Mouse (Mus musculus) MEL (cell line): ENCODE results near the gene Hoxb5. TPM values are rescaled to one million over a fixed set of nuclear protein-coding genes. Genes with fewer than 3 reads are reported as not detected.

Source experiments
- DNase-seq: peaks from one replicate; pipeline ENCODE4 v3.0.0; 2011; ENCODE audit warnings: low read depth, low spot score
- H3K27ac ChIP-seq: 2 replicates; pipeline ENCODE4 v1.5.1; 2012; ENCODE audit warnings: low read depth, mild to moderate bottlenecking, control low read depth, low read length, moderate library complexity; ENCODE audit not compliant: control insufficient read depth
- H3K27me3 ChIP-seq, 2 experiments: fragments of 150-350 bp in 1 of 2; sonication (generic) in 1 of 2; 2 replicates each; pipeline ENCODE4 v1.6.1; 2012; ENCODE audit warnings: low read length in 2 of 2, mild to moderate bottlenecking in 2 of 2, improper control_type of control experiment in 1 of 2, moderate library complexity in 1 of 2; ENCODE audit not compliant: insufficient read depth in 2 of 2, control insufficient read depth in 1 of 2
- H3K36me3 ChIP-seq, 2 experiments: 2 replicates each; pipeline ENCODE4 v1.6.1; 2012 to 2014; ENCODE audit warnings: low read length in 2 of 2, improper control_type of control experiment in 1 of 2, inconsistent platforms in 1 of 2, mild to moderate bottlenecking in 1 of 2; ENCODE audit not compliant: insufficient read depth in 2 of 2, control insufficient read depth in 1 of 2
- H3K4me1 ChIP-seq, 2 experiments: fragments of 150-350 bp in 1 of 2; sonication (generic) in 1 of 2; 2 replicates each; pipeline ENCODE4 v1.6.1; 2012; ENCODE audit warnings: low read length in 2 of 2, improper control_type of control experiment in 1 of 2, mild to moderate bottlenecking in 1 of 2; ENCODE audit not compliant: insufficient read depth in 2 of 2, control insufficient read depth in 1 of 2
- H3K4me3 ChIP-seq, 2 experiments: fragments of 150-350 bp in 1 of 2; sonication (generic) in 1 of 2; 2 replicates each; pipeline ENCODE4 v1.5.1; 2012; ENCODE audit warnings: low read depth in 2 of 2, low read length in 2 of 2, mild to moderate bottlenecking in 2 of 2, moderate library complexity in 2 of 2, control low read depth in 1 of 2, improper control_type of control experiment in 1 of 2; ENCODE audit not compliant: control insufficient read depth in 1 of 2, insufficient read depth in 1 of 2
- H3K79me2 ChIP-seq: 2 replicates; pipeline ENCODE4 v1.6.1; 2012; ENCODE audit warnings: mild to moderate bottlenecking, low read length, moderate library complexity; ENCODE audit not compliant: control insufficient read depth, poor library complexity, insufficient read depth
- H3K9ac ChIP-seq: 2 replicates; pipeline ENCODE4 v1.6.1; 2012; ENCODE audit warnings: low read depth, mild to moderate bottlenecking, control low read depth, low read length, moderate library complexity; ENCODE audit not compliant: control insufficient read depth, poor library complexity, severe bottlenecking
- H3K9me3 ChIP-seq: fragments of 150-350 bp; sonication (generic); replicated peaks from 2 replicates; pipeline ENCODE4 v1.6.1; 2012; ENCODE audit warnings: mild to moderate bottlenecking, low read length, improper control_type of control experiment, moderate library complexity; ENCODE audit not compliant: insufficient read depth
- E2F4 ChIP-seq: IDR thresholded peaks from 2 replicates; pipeline ENCODE4 v1.6.1; 2011; ENCODE audit warnings: low read depth, low read length, improper control_type of control experiment, borderline replicate concordance
- ELF1 ChIP-seq: IDR thresholded peaks from 2 replicates; pipeline ENCODE4 v1.6.1; 2014; ENCODE audit warnings: low read depth, mild to moderate bottlenecking, inconsistent platforms, low read length, improper control_type of control experiment, moderate library complexity
- EP300 ChIP-seq, 2 experiments: IDR thresholded peaks; 2 replicates each; pipeline ENCODE4 v1.6.1; 2011; ENCODE audit warnings: improper control_type of control experiment in 2 of 2, low read length in 2 of 2, low read depth in 1 of 2, mild to moderate bottlenecking in 1 of 2
- ETS1 ChIP-seq: IDR thresholded peaks from 2 replicates; pipeline ENCODE4 v1.6.1; 2012; ENCODE audit warnings: low read depth, mild to moderate bottlenecking, inconsistent platforms, low read length, improper control_type of control experiment, moderate library complexity
- HCFC1 ChIP-seq: IDR thresholded peaks from 2 replicates; pipeline ENCODE4 v1.6.1; 2012; ENCODE audit warnings: low read depth, mild to moderate bottlenecking, inconsistent platforms, low read length, improper control_type of control experiment, moderate library complexity
- JUND ChIP-seq: IDR thresholded peaks from 2 replicates; pipeline ENCODE4 v1.6.1; 2011; ENCODE audit warnings: low read depth, mild to moderate bottlenecking, improper control_type of control experiment, low read length
- KAT2A ChIP-seq: conservative IDR thresholded peaks from 2 replicates; pipeline ENCODE4 v1.6.1; 2012; ENCODE audit warnings: low read depth, low read length, improper control_type of control experiment, inconsistent platforms
- MEF2A ChIP-seq: IDR thresholded peaks from 2 replicates; pipeline ENCODE4 v1.6.1; 2014; ENCODE audit warnings: low read depth, mild to moderate bottlenecking, inconsistent platforms, low read length, improper control_type of control experiment; ENCODE audit not compliant: poor library complexity, insufficient replicate concordance, severe bottlenecking; ENCODE audit errors: extremely low read depth
- MXI1 ChIP-seq: IDR thresholded peaks from 2 replicates; pipeline ENCODE4 v1.6.1; 2011; ENCODE audit warnings: mild to moderate bottlenecking, low read depth, low read length, improper control_type of control experiment
- NELFE ChIP-seq: IDR thresholded peaks from 2 replicates; pipeline ENCODE4 v1.6.1; 2011; ENCODE audit warnings: low read depth, low read length, improper control_type of control experiment
- POLR2AphosphoS5 ChIP-seq: IDR thresholded peaks from 2 replicates; pipeline ENCODE4 v1.6.1; 2012; ENCODE audit warnings: low read depth, borderline replicate concordance, mild to moderate bottlenecking, inconsistent platforms, low read length, moderate library complexity, mixed read lengths
- RCOR1 ChIP-seq: IDR thresholded peaks from 2 replicates; pipeline ENCODE4 v1.6.1; 2012; ENCODE audit warnings: low read depth, mild to moderate bottlenecking, inconsistent platforms, low read length, improper control_type of control experiment
- SMC3 ChIP-seq: IDR thresholded peaks from 2 replicates; pipeline ENCODE4 v1.6.1; 2011; ENCODE audit warnings: low read depth, low read length, improper control_type of control experiment
- TBP ChIP-seq: IDR thresholded peaks from 2 replicates; pipeline ENCODE4 v1.8.0; 2011; ENCODE audit warnings: low read depth, low read length, improper control_type of control experiment
- TCF12 ChIP-seq: IDR thresholded peaks from 2 replicates; pipeline ENCODE4 v1.6.1; 2014; ENCODE audit warnings: low read depth, mild to moderate bottlenecking, inconsistent platforms, low read length, improper control_type of control experiment, moderate library complexity
- UBTF ChIP-seq: IDR thresholded peaks from 2 replicates; pipeline ENCODE4 v1.6.1; 2012; ENCODE audit warnings: low read depth, mild to moderate bottlenecking, inconsistent platforms, low read length, improper control_type of control experiment, moderate library complexity, borderline replicate concordance; ENCODE audit not compliant: insufficient read depth
- ZMIZ1 ChIP-seq: IDR thresholded peaks from 2 replicates; pipeline ENCODE4 v1.6.1; 2012; ENCODE audit warnings: low read depth, mild to moderate bottlenecking, inconsistent platforms, low read length, improper control_type of control experiment, moderate library complexity
- polyA plus RNA-seq, 2 experiments: library from polyadenylated mRNA; stranded (reverse) in 1 of 2; unstranded in 1 of 2; fragments of >175 nt in 1 of 2; fragments of >200 nt in 1 of 2; gene quantifications; 2 replicates each; pipeline versions ENCODE4 v1.2.1 to v1.2.4; 2012; ENCODE audit warnings: low replicate concordance in 2 of 2, low read depth in 1 of 2; ENCODE audit not compliant: insufficient read length in 2 of 2, insufficient read depth in 1 of 2, missing spikeins in 1 of 2
- total RNA-seq: library from RNA; depleted of rRNA; stranded (reverse); fragments of 300-350 nt; gene quantifications from 2 replicates; pipeline ENCODE4 v1.2.3, GENCODE M21; 2012

Gene Hoxb5
- total and polyA plus RNA-seq, 3 experiments: not detected

DNA sequence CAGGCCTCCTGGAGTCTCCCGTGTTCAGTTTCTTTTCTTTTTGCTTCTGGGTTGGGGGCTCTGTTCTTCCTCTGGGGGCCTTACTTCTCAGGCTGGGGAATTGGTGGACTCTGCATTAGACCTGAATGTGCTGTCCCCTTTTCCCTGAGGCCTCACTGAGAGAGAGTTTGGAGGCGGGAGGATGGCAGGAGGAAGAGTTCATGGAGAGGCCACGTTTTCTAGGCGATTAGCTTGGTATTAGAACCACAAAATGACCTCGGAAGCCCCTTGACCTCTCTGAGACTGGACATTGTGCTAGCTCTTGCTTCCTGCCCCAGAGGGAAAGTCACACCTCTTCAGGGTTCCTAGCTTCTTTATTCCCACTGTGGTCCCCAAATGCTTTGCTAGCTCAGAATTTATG lies 21.0 kb downstream of the Hoxb5 start:
- no peak overlapping the region for H3K27ac ChIP-seq
- TF ChIP-seq SMC3: no peak
- no peak for TF ChIP-seq MXI1
- TF ChIP-seq ELF1: no peak
- TF ChIP-seq E2F4: no peak
- TF ChIP-seq NELFE: no peak
- no peak for TF ChIP-seq HCFC1
- no peak for TF ChIP-seq JUND
- TF ChIP-seq RCOR1: no peak
- no peak for TF ChIP-seq POLR2AphosphoS5
- TF ChIP-seq TBP: no peak
- TF ChIP-seq ZMIZ1: no peak
- TF ChIP-seq MEF2A: no peak
- TF ChIP-seq KAT2A: no peak
- TF ChIP-seq, all 39 proteins: peak for 0
- peaks cover 5 to 9% of the 10 kb centered on the region in 2 experiments for H3K27me3 ChIP-seq
- no peaks in the 10 kb centered on the region for H3K36me3 ChIP-seq
- no peaks in the 10 kb centered on the region for H3K4me1 ChIP-seq
- no peak for DNase-seq
- no peaks in the 10 kb centered on the region for H3K9me3 ChIP-seq
- H3K9ac ChIP-seq: no peak overlapping the region
- no peaks in the 10 kb centered on the region for H3K79me2 ChIP-seq
- H3K4me3 ChIP-seq: no peak overlapping the region

DNA sequence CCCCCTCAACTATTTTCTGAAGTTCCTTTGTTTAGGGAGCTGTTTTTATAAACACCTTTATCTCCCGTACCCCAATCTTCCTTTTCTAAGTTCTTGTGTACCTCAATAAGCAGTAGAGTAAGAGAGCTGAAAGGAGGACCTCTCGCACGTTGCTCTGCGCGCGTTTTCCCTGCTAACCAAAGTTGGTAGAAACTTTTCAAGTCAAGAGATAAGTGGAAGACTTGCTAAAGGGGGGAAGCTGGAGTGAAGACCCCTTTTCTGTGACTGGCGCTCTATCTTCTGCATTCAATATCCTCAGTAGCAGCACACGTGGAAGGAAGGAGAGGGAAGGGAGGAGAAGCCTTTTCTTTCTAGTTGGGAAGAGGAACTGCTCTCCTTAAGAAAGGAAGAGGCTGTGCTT lies 21.8 kb downstream of the Hoxb5 start:
- H3K9ac ChIP-seq: no peak overlapping the region
- no peak overlapping the region for H3K4me3 ChIP-seq
- no peak overlapping the region for H3K27ac ChIP-seq
- DNase-seq: no peak
- TF ChIP-seq UBTF (no peak), ELF1 (no peak), EP300 (IDR thresholded peaks at IDR 0.05; ENCODE audit: low read depth in 1 of 2, low read length in 2 of 2) (no peak), ETS1 (no peak), TCF12 (no peak)
- no peaks in the 10 kb centered on the region for H3K4me1 ChIP-seq
- H3K27me3 ChIP-seq: peaks cover 6 to 9% of the 10 kb centered on the region in 2 experiments
- H3K79me2 ChIP-seq: no peaks in the 10 kb centered on the region
- no peaks in the 10 kb centered on the region for H3K9me3 ChIP-seq
- no peaks in the 10 kb centered on the region for H3K36me3 ChIP-seq
